Mouse (Mus musculus) embryonic facial prominence, embryonic 13.5 days (tissue): Measurements from ENCODE around the gene Myo5a. TPM values are rescaled to one million over a fixed set of nuclear protein-coding genes. Genes with fewer than 3 reads are reported as not detected.

ENCODE experiments used
- ATAC-seq: fragments of 200-750 bp; cut with Nextera tagmentation; 2 replicates; pipeline ENCODE4 v1.8.0; 2017; ENCODE audit warnings: low read depth; ENCODE audit not compliant: insufficient number of reproducible peaks, insufficient read depth, low FRiP score, low TSS enrichment
- H3K27ac ChIP-seq: fragments of 300-500 bp; sonication (generic); 2 replicates; pipeline ENCODE4 v1.5.1; 2015; ENCODE audit warnings: moderate library complexity, mild to moderate bottlenecking, inconsistent platforms
- H3K27me3 ChIP-seq: fragments of 300-500 bp; sonication (generic); 2 replicates; pipeline ENCODE4 v1.6.1; 2015; ENCODE audit warnings: mild to moderate bottlenecking, inconsistent platforms
- H3K36me3 ChIP-seq: fragments of 300-500 bp; sonication (generic); 2 replicates; pipeline ENCODE4 v1.6.1; 2015; ENCODE audit warnings: mild to moderate bottlenecking, inconsistent platforms
- H3K4me1 ChIP-seq: fragments of 300-500 bp; sonication (generic); 2 replicates; pipeline ENCODE4 v1.6.1; 2015; ENCODE audit warnings: inconsistent platforms
- H3K4me2 ChIP-seq: fragments of 300-500 bp; sonication (generic); 2 replicates; pipeline ENCODE4 v1.6.1; 2015; ENCODE audit warnings: moderate library complexity, mild to moderate bottlenecking, inconsistent platforms
- H3K4me3 ChIP-seq: fragments of 300-500 bp; sonication (generic); 2 replicates; pipeline ENCODE4 v1.5.1; 2015; ENCODE audit warnings: mild to moderate bottlenecking, inconsistent platforms
- H3K9ac ChIP-seq: fragments of 300-500 bp; sonication (generic); 2 replicates; pipeline ENCODE4 v1.6.1; 2015; ENCODE audit warnings: mild to moderate bottlenecking, inconsistent platforms
- H3K9me3 ChIP-seq: fragments of 300-500 bp; sonication (generic); 2 replicates; pipeline ENCODE4 v1.6.1; 2016; ENCODE audit warnings: inconsistent platforms
- WGBS: fragments of 180-500 bp; shearing (Covaris S2); methylation state at CpG from one replicate; pipeline ENCODE4 v1.1.7; 2015; ENCODE audit warnings: mixed read lengths; 5-methylcytosine and 5-hydroxymethylcytosine counted together
- polyA plus RNA-seq: library from polyadenylated mRNA; unstranded; fragments of >200 nt; fragmentation: Nextera tagmentation; extraction: Ambion mirVana; gene quantifications from 2 replicates; pipeline ENCODE4 v1.2.1, GENCODE M21; 2015

Gene Myo5a
- polyA plus RNA-seq: 20.1 and 21.3 TPM in 2 replicates

- Histone ChIP-seq H3K4me2 (peak within 1 kb of the TSS; percentile 79), H3K4me3 (peak within 1 kb of the TSS; percentile 71), H3K4me1 (peaks cover 9% of the 10 kb centered on the region; the same call in 1 of the 2 replicates), H3K27ac (peak within 1 kb of the TSS; percentile 95), H3K9me3 (no peaks in the 10 kb centered on the region), H3K36me3 (no peaks in the 10 kb centered on the region), H3K9ac (peak within 1 kb of the TSS; percentile 85), H3K27me3 (no peaks in the 10 kb centered on the region)
- 25% methylated on average over 21 of the region's 23 CpGs for WGBS
- ATAC-seq: peak; percentile 46; the same call in 1 of the 2 replicates
These were observed at the start of gene Myo5a for GRCm38 (mm10) chr9:75070457-75071028. Myo5a (plus strand) TSS chr9:75071015.

- no peak for ATAC-seq
- Histone ChIP-seq H3K9me3 (no peaks in the 10 kb centered on the region), H3K27ac (no peak overlapping the region), H3K36me3 (peaks cover 42% of the 10 kb centered on the region), H3K27me3 (no peaks in the 10 kb centered on the region), H3K9ac (no peak overlapping the region), H3K4me2 (no peak overlapping the region), H3K4me3 (no peak overlapping the region), H3K4me1 (peaks cover 17% of the 10 kb centered on the region)
- 59% methylated on average over 7 of the region's 7 CpGs for WGBS
These were observed 48.3 kb upstream of the Myo5a start for GRCm38 (mm10) chr9:75022546-75022945.

- H3K9ac ChIP-seq: no peak overlapping the region
- no peak for ATAC-seq
- H3K27ac ChIP-seq: no peak overlapping the region
- peaks cover 38% of the 10 kb centered on the region for H3K36me3 ChIP-seq
- no peaks in the 10 kb centered on the region for H3K9me3 ChIP-seq
- no peak overlapping the region for H3K4me2 ChIP-seq
- peaks cover 17% of the 10 kb centered on the region for H3K4me1 ChIP-seq
- no peaks in the 10 kb centered on the region for H3K27me3 ChIP-seq
- WGBS: 62% methylated on average over 5 of the region's 5 CpGs
- H3K4me3 ChIP-seq: no peak overlapping the region
These were observed 47.5 kb upstream of the Myo5a start for GRCm38 (mm10) chr9:75023150-75023894.

- no peak for ATAC-seq
- Histone ChIP-seq H3K4me3 (no peak overlapping the region), H3K27ac (no peak overlapping the region), H3K4me2 (no peak overlapping the region), H3K27me3 (no peaks in the 10 kb centered on the region), H3K36me3 (peaks cover 32% of the 10 kb centered on the region), H3K9ac (no peak overlapping the region), H3K9me3 (no peaks in the 10 kb centered on the region), H3K4me1 (peaks cover 17% of the 10 kb centered on the region)
- 40% methylated on average over 7 of the region's 7 CpGs for WGBS
These were observed 46.7 kb upstream of the Myo5a start for GRCm38 (mm10) chr9:75024089-75024488.

GRCm38 (mm10) chr9:75025689-75026088 lies 45.1 kb upstream of the Myo5a start:
- Histone ChIP-seq H3K36me3 (peaks cover 22% of the 10 kb centered on the region), H3K4me2 (no peak overlapping the region), H3K9me3 (no peaks in the 10 kb centered on the region), H3K27me3 (no peaks in the 10 kb centered on the region), H3K9ac (no peak overlapping the region), H3K4me1 (peaks cover 17% of the 10 kb centered on the region), H3K27ac (no peak overlapping the region), H3K4me3 (no peak overlapping the region)
- WGBS: 70% methylated on average over 6 of the region's 6 CpGs
- ATAC-seq: no peak

GRCm38 (mm10) chr9:75032408-75032807 lies 38.4 kb upstream of the Myo5a start:
- H3K27ac ChIP-seq: no peak overlapping the region
- no peak overlapping the region for H3K4me2 ChIP-seq
- peaks cover 8% of the 10 kb centered on the region; the same call in 1 of the 2 replicates for H3K4me1 ChIP-seq
- no peak overlapping the region for H3K4me3 ChIP-seq
- H3K9me3 ChIP-seq: no peaks in the 10 kb centered on the region
- 94% methylated on average over 1 of the region's 1 CpGs for WGBS
- H3K27me3 ChIP-seq: no peaks in the 10 kb centered on the region
- no peak for ATAC-seq
- no peaks in the 10 kb centered on the region for H3K36me3 ChIP-seq
- no peak overlapping the region for H3K9ac ChIP-seq

- peaks cover 8% of the 10 kb centered on the region; the same call in 1 of the 2 replicates for H3K4me1 ChIP-seq
- no peak overlapping the region for H3K27ac ChIP-seq
- H3K9me3 ChIP-seq: no peaks in the 10 kb centered on the region
- ATAC-seq: no peak
- no peak overlapping the region for H3K4me3 ChIP-seq
- 48% methylated on average over 7 of the region's 7 CpGs for WGBS
- no peak overlapping the region for H3K4me2 ChIP-seq
- no peak overlapping the region for H3K9ac ChIP-seq
- H3K36me3 ChIP-seq: no peaks in the 10 kb centered on the region
- H3K27me3 ChIP-seq: no peaks in the 10 kb centered on the region
These were observed 37.7 kb upstream of the Myo5a start for GRCm38 (mm10) chr9:75033141-75033540.

GRCm38 (mm10) chr9:75034691-75035090 lies 36.1 kb upstream of the Myo5a start:
- WGBS: 13% methylated on average over 1 of the region's 1 CpGs
- H3K4me1 ChIP-seq: peaks cover 16% of the 10 kb centered on the region
- H3K27ac ChIP-seq: 0 out of 2 replicates have a peak overlapping the region, but pooled peaks have one; percentile 11
- no peaks in the 10 kb centered on the region for H3K9me3 ChIP-seq
- no peak for ATAC-seq
- no peak overlapping the region for H3K4me2 ChIP-seq
- H3K36me3 ChIP-seq: no peaks in the 10 kb centered on the region
- H3K4me3 ChIP-seq: no peak overlapping the region
- H3K9ac ChIP-seq: no peak overlapping the region
- no peaks in the 10 kb centered on the region for H3K27me3 ChIP-seq

GRCm38 (mm10) chr9:75035944-75036343 lies 34.9 kb upstream of the Myo5a start:
- 79% methylated on average over 4 of the region's 4 CpGs for WGBS
- peaks cover 19% of the 10 kb centered on the region for H3K4me1 ChIP-seq
- ATAC-seq: no peak

GRCm38 (mm10) chr9:75037451-75038356 lies 33.1 kb upstream of the Myo5a start, which contains the start of gene Arpp19:
Arpp19 (plus strand) TSS chr9:75037614.
- Histone ChIP-seq H3K4me2 (peak within 1 kb of the TSS; percentile 68), H3K4me3 (peak within 1 kb of the TSS; percentile 94), H3K36me3 (0 out of 2 replicates have a peak, but pooled peaks cover 2% of the 10 kb centered on the region), H3K9ac (peak within 1 kb of the TSS; percentile 95), H3K27me3 (no peaks in the 10 kb centered on the region), H3K27ac (peak within 1 kb of the TSS; percentile 64; the same call in 1 of the 2 replicates), H3K4me1 (peaks cover 19% of the 10 kb centered on the region), H3K9me3 (no peaks in the 10 kb centered on the region)
- ATAC-seq: peak; percentile 90
- under 1% methylated on average over 73 of the region's 73 CpGs for WGBS

More at GRCm38 (mm10) chr9:75035944-75036343, 34.9 kb upstream of the Myo5a start:
- Histone ChIP-seq H3K9ac (no peak overlapping the region), H3K36me3 (no peaks in the 10 kb centered on the region), H3K9me3 (no peaks in the 10 kb centered on the region), H3K4me2 (no peak overlapping the region), H3K4me3 (no peak overlapping the region), H3K27ac (no peak overlapping the region), H3K27me3 (no peaks in the 10 kb centered on the region)

GRCm38 (mm10) chr9:75038357-75038688 lies 32.5 kb upstream of the Myo5a start:
- Histone ChIP-seq H3K4me3 (peak overlapping the region; percentile 94), H3K36me3 (0 out of 2 replicates have a peak, but pooled peaks cover 9% of the 10 kb centered on the region), H3K4me2 (peak overlapping the region; percentile 68), H3K9me3 (no peaks in the 10 kb centered on the region), H3K27ac (no peak overlapping the region), H3K4me1 (peaks cover 19% of the 10 kb centered on the region), H3K27me3 (no peaks in the 10 kb centered on the region), H3K9ac (peak overlapping the region; percentile 95)
- WGBS: under 1% methylated on average over 10 of the region's 10 CpGs
- ATAC-seq: no peak
